Mouse (Mus musculus) layer of hippocampus, postnatal 36 days (tissue): ENCODE results near the gene Tgfbrap1. TPM values are rescaled to one million over a fixed set of nuclear protein-coding genes. Genes with fewer than 3 reads are reported as not detected.

Experiments
- DNase-seq, 2 experiments: peaks; one replicate each; pipeline ENCODE4 v3.0.0; 2022
- microRNA-seq, 2 experiments: library from miRNA; unstranded; fragments of <30 nt; microRNA quantifications; one replicate each; pipeline ENCODE4 v1.2.0; 2021
- total RNA-seq, 2 experiments: library from RNA; stranded (reverse); gene quantifications; 2 replicates each; pipeline ENCODE4 v1.2.3; 2021

Tgfbrap1 gene
- total RNA-seq, 2 experiments from 2014 or later = 38.0 to 40.6 TPM

GRCm38 (mm10) chr1:43010461-43010860 lies 88.0 kb downstream of the Tgfbrap1 start:
- DNase-seq = no peak

DNA sequence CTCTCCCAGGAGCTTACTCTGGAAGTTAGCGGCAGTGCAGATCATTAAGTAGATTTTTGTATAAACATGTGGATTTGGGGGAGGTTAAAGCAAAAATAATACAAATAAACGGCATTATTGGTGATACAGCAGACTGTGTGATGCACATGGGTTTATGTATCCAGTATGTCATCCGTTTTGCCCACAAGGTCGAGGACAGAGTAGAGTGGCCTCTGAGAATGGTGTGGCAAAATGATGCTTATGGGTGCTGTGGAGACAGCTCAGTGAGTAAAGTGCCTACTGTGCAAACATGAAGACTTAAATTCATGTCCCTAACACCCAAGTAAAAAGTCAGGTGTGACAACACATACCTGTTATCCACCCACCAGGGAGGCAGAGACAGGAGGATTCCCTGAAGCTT lies 91.9 kb downstream of the Tgfbrap1 start:
- DNase-seq = no peak

DNA sequence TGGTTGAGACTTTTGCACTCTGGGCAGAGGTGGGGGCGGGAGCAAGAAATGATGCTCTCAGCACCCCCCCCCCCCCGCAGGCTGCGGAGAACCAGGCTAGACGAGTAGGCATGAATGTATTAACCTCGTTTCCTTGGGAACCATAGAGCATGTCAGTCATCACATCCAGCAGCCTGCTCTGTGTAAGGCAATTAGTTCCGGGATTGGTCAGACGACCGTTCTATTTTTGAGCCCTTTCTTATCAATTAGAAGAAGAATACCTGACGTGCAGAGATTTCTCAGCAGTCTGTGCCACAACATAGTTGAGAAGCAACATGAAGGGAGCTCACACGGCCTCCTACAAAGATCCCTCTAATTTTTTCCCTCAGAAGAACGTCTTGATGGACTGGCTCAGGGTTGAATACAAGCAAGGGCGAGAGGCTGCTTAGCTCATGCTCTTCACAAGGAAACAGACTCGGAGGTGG lies 92.4 kb downstream of the Tgfbrap1 start:
- DNase-seq = peak; percentile 13 to 19

Small RNAs within 50 kb of the gene (microRNA-seq; reads per million reads assigned to microRNA genes)
- gene Gm24001 = 0 reads per million in 2 experiments

Other genes starting within 250 kb of the Tgfbrap1 start
- gene Mrps9, start 247.4 kb downstream of the Tgfbrap1 start, total RNA-seq = 10 to 100 TPM; 45.9 to 48.2 TPM
- 10 to 100 TPM; 23.0 to 25.6 TPM for gene Gpr45, start 145.8 kb downstream of the Tgfbrap1 start, total RNA-seq
- 10 to 100 TPM; 25.1 to 25.2 TPM for gene AI597479, start 73 bp upstream of the Tgfbrap1 start, total RNA-seq
- gene Fhl2, start 98.3 kb upstream of the Tgfbrap1 start, total RNA-seq = 10 to 100 TPM; 32.0 to 32.6 TPM